Mouse (Mus musculus) ovary, adult 2 months (tissue): ENCODE measurements around the gene Gm5483. TPM values are rescaled to one million over a fixed set of nuclear protein-coding genes. Genes with fewer than 3 reads are reported as not detected.

Experiments used
- polyA plus RNA-seq: library from polyadenylated mRNA; depleted of rRNA; stranded (reverse); fragments of >200 nt; gene quantifications from 2 replicates; pipeline ENCODE4 v1.2.3, GENCODE M21; 2012; rRNA removed

Gene Gm5483
- not detected in 2 replicates for polyA plus RNA-seq

DNA sequence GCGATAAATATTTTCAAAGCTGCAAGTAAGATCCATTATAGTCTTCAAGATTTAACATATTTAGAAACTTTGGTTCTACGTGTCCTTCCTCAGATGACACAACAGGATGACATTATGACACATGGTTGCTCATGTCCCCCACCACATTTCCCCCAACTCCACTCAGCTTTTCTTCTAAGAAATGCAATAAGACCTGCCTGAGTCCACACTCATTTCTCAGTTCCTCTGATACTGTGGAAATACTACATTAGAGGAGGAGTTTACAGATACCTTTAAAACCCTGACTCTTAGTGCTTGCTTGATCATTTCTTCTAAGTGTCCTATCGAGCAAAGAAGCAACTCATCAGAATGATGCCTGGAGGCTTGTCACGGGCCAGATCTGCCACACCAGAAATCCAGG lies at the start of gene Gm5483:
Gm5483 (plus strand) TSS at position 301 of the 400 bp plus-strand sequence.

DNA sequence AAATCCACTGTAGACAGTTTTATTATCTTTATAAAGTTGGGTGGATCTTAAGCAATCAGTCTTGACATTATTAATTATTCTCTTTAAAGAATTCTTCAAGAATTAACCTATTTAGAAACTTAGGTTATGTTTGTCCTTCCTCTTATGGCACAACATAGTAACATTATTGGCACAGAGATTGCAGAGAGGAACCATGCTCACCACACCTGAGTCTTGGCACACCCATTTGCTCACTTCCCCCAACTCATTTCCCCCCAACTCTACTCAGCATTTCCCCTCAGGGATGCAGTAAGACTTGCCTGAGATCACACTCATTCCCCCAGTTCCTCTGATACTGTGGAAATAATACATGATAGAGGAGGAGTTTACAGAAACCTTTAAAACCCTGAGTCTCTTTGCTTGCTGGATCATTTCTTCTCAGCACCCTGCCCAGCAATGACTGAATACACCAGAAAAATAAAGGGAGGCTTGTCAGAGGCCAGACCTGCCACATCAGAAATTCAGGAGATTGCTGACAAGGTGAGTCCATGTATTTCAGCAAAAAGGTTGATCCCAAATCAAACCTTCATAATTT lies 27.5 kb upstream of the Gm5483 start, which contains the start of gene Stfa2l1:
Stfa2l1 (plus strand) TSS at position 410 of the 574 bp plus-strand sequence.

DNA sequence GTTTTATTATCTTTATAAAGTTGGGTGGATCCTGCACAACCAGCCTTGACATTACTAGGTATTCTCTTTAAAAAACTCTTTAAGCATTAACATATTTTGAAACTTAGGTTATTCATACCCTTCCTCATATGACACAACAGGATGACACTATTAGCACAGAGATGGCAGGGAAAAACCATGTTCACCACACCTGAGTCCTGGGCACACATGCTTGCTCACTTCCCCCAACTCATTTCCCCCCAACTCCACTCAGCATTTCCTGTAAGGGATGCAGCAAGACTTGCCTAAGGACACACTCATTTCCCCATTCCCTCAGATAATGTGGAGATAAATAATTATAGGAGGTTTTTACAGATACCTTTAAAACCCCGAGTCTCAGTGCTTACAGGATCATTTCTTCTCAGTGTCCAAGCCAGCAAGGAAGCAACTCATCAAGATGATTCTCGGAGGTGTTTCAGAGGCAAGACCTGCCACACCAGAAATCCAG lies 26.0 kb downstream of the Gm5483 start, which contains the start of gene Gm5416:
Gm5416 (plus strand) TSS at position 437 of the 487 bp plus-strand sequence.

DNA sequence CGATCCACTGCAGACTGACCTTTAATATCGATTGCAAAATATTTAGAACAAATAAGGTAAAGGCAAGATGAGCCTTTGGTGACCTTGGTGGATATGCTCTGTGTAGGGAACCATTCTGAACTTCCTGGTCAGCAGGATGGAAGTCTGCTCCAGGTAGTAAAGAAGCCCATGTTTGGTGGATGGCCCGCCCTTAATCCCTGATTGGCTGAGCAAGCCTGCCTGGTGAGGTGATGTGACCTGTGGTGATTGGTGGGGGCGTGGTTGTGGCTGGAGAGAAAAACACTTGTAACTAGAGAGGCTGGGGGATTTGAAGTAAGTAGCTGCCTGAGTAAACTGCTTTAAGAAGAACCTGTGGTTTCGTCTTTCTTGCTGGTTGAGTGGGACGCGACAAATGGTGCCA lies 37.2 kb downstream of the Gm5483 start, which contains the start of gene 2010005H15Rik:
2010005H15Rik (plus strand) TSS at position 301 of the 400 bp plus-strand sequence.

Other genes starting within 250 kb of the Gm5483 start
- 2.9 and 3.0 TPM in 2 replicates for gene Parp9, start 245.7 kb upstream of the Gm5483 start, polyA plus RNA-seq
- gene Dtx3l, start 245.1 kb upstream of the Gm5483 start, polyA plus RNA-seq, result 4.9 and 5.4 TPM in 2 replicates
- gene Kpna1, start 205.5 kb upstream of the Gm5483 start, polyA plus RNA-seq, result 3.6 and 3.8 TPM in 2 replicates
- gene Wdr5b, start 143.0 kb upstream of the Gm5483 start, polyA plus RNA-seq, result 1.3 TPM in 2 replicates
- 39.3 and 55.3 TPM in 2 replicates for gene Fam162a, start 112.6 kb upstream of the Gm5483 start, polyA plus RNA-seq
- gene Ccdc58, start 112.5 kb upstream of the Gm5483 start, polyA plus RNA-seq, result 2.7 and 4.7 TPM in 2 replicates
- gene Csta1, start 53.0 kb upstream of the Gm5483 start, polyA plus RNA-seq, result not detected in 2 replicates
- not detected in 2 replicates for gene Stfa2l1, start 27.4 kb upstream of the Gm5483 start, polyA plus RNA-seq
- not detected in 2 replicates for gene Gm5416, start 26.2 kb downstream of the Gm5483 start, polyA plus RNA-seq
- gene 2010005H15Rik, start 37.3 kb downstream of the Gm5483 start, polyA plus RNA-seq, result not detected in 2 replicates
- not detected in 2 replicates for gene Stfa1, start 92.7 kb downstream of the Gm5483 start, polyA plus RNA-seq
- not detected in 2 replicates for gene BC117090, start 150.1 kb downstream of the Gm5483 start, polyA plus RNA-seq
- gene BC100530, start 183.5 kb downstream of the Gm5483 start, polyA plus RNA-seq, result not detected in 2 replicates
- not detected in 2 replicates for gene Stfa2, start 224.2 kb downstream of the Gm5483 start, polyA plus RNA-seq